Mouse (Mus musculus): Measurements from ENCODE around the gene Theg.

- TF ChIP-seq CTCF (IDR thresholded peaks at IDR 0.05; ENCODE audit: extremely low read depth, insufficient read depth, insufficient read length, insufficient replicate concordance) = no peak
- no peak for TF ChIP-seq POLR2A (IDR thresholded peaks at IDR 0.05; ENCODE audit: low read depth, low read length)
These were observed 608 bp upstream of the Theg start for GRCm38 (mm10) chr10:79587752-79588126.

Measured in spleen, adult 2 months (tissue).